Mouse (Mus musculus): ENCODE data around the gene Gm47996. TPM values are rescaled to one million over a fixed set of nuclear protein-coding genes. Genes with fewer than 3 reads are reported as not detected.

Gm47996 gene
- polyA plus RNA-seq, 1 experiment from 2014 or later, result not detected

DNA sequence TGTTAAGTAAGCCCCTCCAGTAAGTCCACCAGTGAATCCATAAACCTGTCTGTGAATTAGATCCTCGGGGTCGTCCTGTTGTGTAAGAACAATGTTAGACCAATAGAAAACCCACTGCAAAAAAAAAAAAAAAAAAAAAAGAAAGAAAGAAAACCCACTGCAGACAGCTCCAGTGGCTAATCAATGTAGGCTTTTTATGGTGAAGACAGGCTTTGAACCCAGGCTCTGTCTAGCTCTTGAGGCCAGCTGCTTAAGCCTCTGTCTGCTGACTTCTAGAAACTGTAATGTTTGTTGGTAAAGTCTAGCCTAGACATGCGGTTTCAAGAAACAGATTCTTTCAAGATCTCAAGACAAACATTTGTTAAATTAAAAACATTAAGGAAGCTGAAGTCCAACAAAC is 40.2 kb downstream of the Gm47996 start:
- Histone ChIP-seq H3K27ac (ENCODE audit: low read depth, low read length) (no peak overlapping the region), H3K36me3 (ENCODE audit: control insufficient read depth, insufficient read depth, low read length) (no peaks in the 10 kb centered on the region), H3K9me3 (replicated peaks; ENCODE audit: control insufficient read depth, low read length) (no peaks in the 10 kb centered on the region), H3K9ac (ENCODE audit: low read length) (no peak overlapping the region), H3K4me1 (ENCODE audit: control insufficient read depth, insufficient read depth, low read length) (no peaks in the 10 kb centered on the region), H3K4me2 (ENCODE audit: low read length) (no peak overlapping the region), H3K27me3 (replicated peaks; ENCODE audit: control insufficient read depth, insufficient read depth, low read length) (no peaks in the 10 kb centered on the region), H3K4me3 (ENCODE audit: low read depth, low read length) (no peak overlapping the region)
- no peak for ATAC-seq
- WGBS, result 84% methylated on average over 3 of the region's 3 CpGs
- no peak for DNase-seq (ENCODE audit: low spot score)

- ATAC-seq (no peak), DNase-seq (ENCODE audit: low spot score) (peak; percentile 12)
- Histone ChIP-seq H3K36me3 (ENCODE audit: control insufficient read depth, insufficient read depth, low read length) (no peaks in the 10 kb centered on the region), H3K4me3 (ENCODE audit: low read depth, low read length) (no peak overlapping the region), H3K4me1 (ENCODE audit: control insufficient read depth, insufficient read depth, low read length) (no peaks in the 10 kb centered on the region), H3K27ac (ENCODE audit: low read depth, low read length) (no peak overlapping the region), H3K9me3 (replicated peaks; ENCODE audit: control insufficient read depth, low read length) (no peaks in the 10 kb centered on the region), H3K4me2 (ENCODE audit: low read length) (no peak overlapping the region), H3K27me3 (replicated peaks; ENCODE audit: control insufficient read depth, insufficient read depth, low read length) (no peaks in the 10 kb centered on the region), H3K9ac (ENCODE audit: low read length) (no peak overlapping the region)
- WGBS, result 69% methylated on average over 18 of the region's 18 CpGs
Observed at GRCm38 (mm10) chr1:151250529-151251193, 40.7 kb downstream of the Gm47996 start.

DNA sequence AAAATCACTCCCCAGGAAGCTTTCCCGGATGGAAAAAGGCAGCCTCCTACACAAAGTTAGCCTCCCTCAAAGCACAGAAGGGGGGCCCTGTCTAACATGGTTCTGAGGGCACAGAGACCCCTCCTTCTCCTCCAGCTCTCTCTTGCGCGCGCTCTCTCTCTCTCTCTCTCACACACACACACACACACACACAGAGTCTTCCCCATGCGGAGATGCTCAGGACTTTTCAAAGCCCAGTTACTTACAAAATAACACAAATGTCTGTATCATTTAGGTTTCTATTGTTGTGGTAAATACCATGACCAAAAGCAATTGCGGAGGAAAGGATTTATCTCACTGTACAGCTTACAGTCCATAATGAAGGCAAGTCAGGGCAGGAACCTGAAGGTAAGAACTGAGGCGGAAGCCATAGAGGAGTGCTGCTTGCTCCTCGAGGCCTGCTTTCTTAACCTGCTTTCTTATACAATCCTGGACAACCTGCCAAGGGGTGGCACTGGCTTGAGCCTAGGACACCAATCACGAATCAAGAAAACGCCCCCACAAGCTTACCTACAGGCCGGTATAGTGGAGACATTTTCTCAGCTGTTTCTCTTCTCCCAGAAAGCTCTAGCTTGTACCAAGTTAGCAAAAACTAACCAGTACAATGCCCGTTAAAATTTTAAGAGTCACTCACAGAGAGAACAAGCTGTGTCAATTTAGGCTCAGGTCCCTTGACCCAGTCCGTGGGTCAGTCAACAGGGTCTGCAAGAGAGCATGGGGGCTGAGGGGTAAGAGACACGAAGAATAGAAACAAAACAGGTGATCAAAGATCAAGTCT is 41.5 kb downstream of the Gm47996 start:
- H3K4me2 ChIP-seq (ENCODE audit: low read length), result no peak overlapping the region
- ATAC-seq (no peak), DNase-seq (ENCODE audit: low spot score) (no peak)
- H3K4me3 ChIP-seq (ENCODE audit: low read depth, low read length), result no peak overlapping the region
- H3K9me3 ChIP-seq (replicated peaks; ENCODE audit: control insufficient read depth, low read length), result no peaks in the 10 kb centered on the region
- no peaks in the 10 kb centered on the region for H3K4me1 ChIP-seq (ENCODE audit: control insufficient read depth, insufficient read depth, low read length)
- no peak overlapping the region for H3K27ac ChIP-seq (ENCODE audit: low read depth, low read length)
- no peaks in the 10 kb centered on the region for H3K36me3 ChIP-seq (ENCODE audit: control insufficient read depth, insufficient read depth, low read length)
- 86% methylated on average over 14 of the region's 14 CpGs for WGBS
- no peaks in the 10 kb centered on the region for H3K27me3 ChIP-seq (replicated peaks; ENCODE audit: control insufficient read depth, insufficient read depth, low read length)
- no peak overlapping the region for H3K9ac ChIP-seq (ENCODE audit: low read length)

GRCm38 (mm10) chr1:151255422-151255821 is 45.5 kb downstream of the Gm47996 start:
- Histone ChIP-seq H3K9me3 (replicated peaks; ENCODE audit: control insufficient read depth, low read length) (no peaks in the 10 kb centered on the region), H3K4me2 (ENCODE audit: low read length) (no peak overlapping the region), H3K36me3 (ENCODE audit: control insufficient read depth, insufficient read depth, low read length) (no peaks in the 10 kb centered on the region), H3K27ac (ENCODE audit: low read depth, low read length) (no peak overlapping the region), H3K4me1 (ENCODE audit: control insufficient read depth, insufficient read depth, low read length) (no peaks in the 10 kb centered on the region), H3K9ac (ENCODE audit: low read length) (no peak overlapping the region), H3K4me3 (ENCODE audit: low read depth, low read length) (no peak overlapping the region), H3K27me3 (replicated peaks; ENCODE audit: control insufficient read depth, insufficient read depth, low read length) (no peaks in the 10 kb centered on the region)
- DNase-seq (ENCODE audit: low spot score) (no peak), ATAC-seq (no peak)
- WGBS, result 89% methylated on average over 5 of the region's 5 CpGs

DNA sequence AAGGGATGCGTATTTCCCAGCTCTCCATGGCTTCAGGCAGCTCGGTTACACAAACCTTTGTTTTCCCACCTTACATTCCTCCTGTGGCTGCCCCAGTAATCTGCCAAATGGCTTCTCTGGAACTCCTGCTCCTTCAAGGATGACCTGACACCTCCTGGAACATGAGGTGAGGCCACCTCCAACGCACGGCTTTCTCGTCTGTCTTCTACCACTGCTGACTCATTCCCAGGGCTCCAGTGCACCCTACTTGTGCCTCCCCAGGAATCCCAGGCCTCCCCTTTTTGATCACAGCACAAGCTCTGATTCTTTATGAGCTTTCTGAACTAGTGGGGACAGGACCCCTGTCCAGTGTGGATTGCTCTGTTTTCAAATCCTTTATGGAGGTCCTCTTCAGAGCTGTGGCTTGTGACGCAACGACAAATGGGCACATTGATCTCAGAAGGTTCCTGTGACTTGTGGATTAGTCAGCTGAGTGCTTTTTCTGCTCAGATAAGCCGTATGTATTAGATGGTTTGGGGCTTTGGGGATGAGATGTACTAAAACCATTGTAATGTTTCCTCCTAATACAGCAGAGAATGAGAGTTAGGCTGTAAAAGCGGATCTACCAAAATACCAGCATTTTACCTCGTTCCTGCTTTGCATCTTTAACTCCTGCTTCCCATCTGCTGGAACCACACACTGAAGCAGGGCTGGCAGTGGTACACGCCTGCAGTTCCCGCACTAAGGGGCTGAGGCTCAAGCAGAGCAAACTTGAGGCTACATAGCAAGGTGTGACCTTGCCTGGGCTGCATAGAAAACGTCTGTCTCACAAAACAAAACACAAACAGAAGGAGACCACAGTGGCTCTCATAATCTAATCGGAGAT is 48.4 kb downstream of the Gm47996 start:
- Histone ChIP-seq H3K9ac (ENCODE audit: low read length) (no peak overlapping the region), H3K9me3 (replicated peaks; ENCODE audit: control insufficient read depth, low read length) (no peaks in the 10 kb centered on the region), H3K36me3 (ENCODE audit: control insufficient read depth, insufficient read depth, low read length) (no peaks in the 10 kb centered on the region), H3K4me2 (ENCODE audit: low read length) (no peak overlapping the region), H3K27ac (ENCODE audit: low read depth, low read length) (no peak overlapping the region), H3K4me1 (ENCODE audit: control insufficient read depth, insufficient read depth, low read length) (no peaks in the 10 kb centered on the region), H3K27me3 (replicated peaks; ENCODE audit: control insufficient read depth, insufficient read depth, low read length) (no peaks in the 10 kb centered on the region), H3K4me3 (ENCODE audit: low read depth, low read length) (no peak overlapping the region)
- DNase-seq (ENCODE audit: low spot score), result no peak
- 72% methylated on average over 14 of the region's 14 CpGs for WGBS
- ATAC-seq, result no peak

GRCm38 (mm10) chr1:151259061-151259460 is 49.1 kb downstream of the Gm47996 start:
- 12% methylated on average over 8 of the region's 8 CpGs for WGBS
- Histone ChIP-seq H3K4me1 (ENCODE audit: control insufficient read depth, insufficient read depth, low read length) (no peaks in the 10 kb centered on the region), H3K4me3 (ENCODE audit: low read depth, low read length) (no peak overlapping the region), H3K27me3 (replicated peaks; ENCODE audit: control insufficient read depth, insufficient read depth, low read length) (no peaks in the 10 kb centered on the region), H3K27ac (ENCODE audit: low read depth, low read length) (no peak overlapping the region), H3K9ac (ENCODE audit: low read length) (no peak overlapping the region), H3K36me3 (ENCODE audit: control insufficient read depth, insufficient read depth, low read length) (no peaks in the 10 kb centered on the region), H3K4me2 (ENCODE audit: low read length) (no peak overlapping the region), H3K9me3 (replicated peaks; ENCODE audit: control insufficient read depth, low read length) (no peaks in the 10 kb centered on the region)
- DNase-seq (ENCODE audit: low spot score) (no peak), ATAC-seq (no peak)

Other genes with a start within 250 kb of the Gm47996 start
- gene Hmcn1, start 216.7 kb upstream of the Gm47996 start, polyA plus RNA-seq (2014; fragmentation: Nextera tagmentation; extraction: Ambion mirVana), result 1.1 and 1.8 TPM in 2 replicates
- gene Gm47985, start 27.6 kb upstream of the Gm47996 start, polyA plus RNA-seq (2014; fragmentation: Nextera tagmentation; extraction: Ambion mirVana), result not detected in 2 replicates
- not detected in 2 replicates for gene Gm8947, start 17.8 kb upstream of the Gm47996 start, polyA plus RNA-seq (2014; fragmentation: Nextera tagmentation; extraction: Ambion mirVana)
- gene Gm47995, start 11.7 kb upstream of the Gm47996 start, polyA plus RNA-seq (2014; fragmentation: Nextera tagmentation; extraction: Ambion mirVana), result not detected in 2 replicates
- gene 3110040M04Rik, start 6.0 kb upstream of the Gm47996 start, polyA plus RNA-seq (2014; fragmentation: Nextera tagmentation; extraction: Ambion mirVana), result not detected in 2 replicates
- 323 and 358 TPM in 2 replicates for gene Ivns1abp, start 134.3 kb downstream of the Gm47996 start, polyA plus RNA-seq (2014; fragmentation: Nextera tagmentation; extraction: Ambion mirVana)
- 16.0 and 21.3 TPM in 2 replicates for gene Swt1, start 218.3 kb downstream of the Gm47996 start, polyA plus RNA-seq (2014; fragmentation: Nextera tagmentation; extraction: Ambion mirVana)
- 34.5 and 45.3 TPM in 2 replicates for gene Trmt1l, start 218.4 kb downstream of the Gm47996 start, polyA plus RNA-seq (2014; fragmentation: Nextera tagmentation; extraction: Ambion mirVana)